Mouse (Mus musculus) embryonic facial prominence, embryonic 15.5 days (tissue): Measurements from ENCODE around the gene Olfr1386. TPM values are rescaled to one million over a fixed set of nuclear protein-coding genes. Genes with fewer than 3 reads are reported as not detected.

ENCODE experiments used
- polyA plus RNA-seq: library from polyadenylated mRNA; unstranded; fragments of >200 nt; fragmentation: Nextera tagmentation; extraction: Ambion mirVana; gene quantifications from 2 replicates; pipeline ENCODE4 v1.2.1, GENCODE M21; 2015

The Olfr1386 gene
- polyA plus RNA-seq, 1 experiment from 2014 or later = 0.19 TPM

Other genes with a start within 250 kb of the Olfr1386 start
- 71.7 and 75.4 TPM in 2 replicates for gene Mgat1, start 220.9 kb upstream of the Olfr1386 start, polyA plus RNA-seq
- 0.11 TPM in 1 of 2 replicates, not detected in the other for gene Olfr1393, start 186.7 kb upstream of the Olfr1386 start, polyA plus RNA-seq
- not detected in 2 replicates for gene Olfr1392, start 179.8 kb upstream of the Olfr1386 start, polyA plus RNA-seq
- gene Olfr10, start 160.3 kb upstream of the Olfr1386 start, polyA plus RNA-seq = not detected in 2 replicates
- gene Olfr1391, start 142.3 kb upstream of the Olfr1386 start, polyA plus RNA-seq = 0.08 TPM in 1 of 2 replicates, not detected in the other
- not detected in 2 replicates for gene Olfr1390, start 129.9 kb upstream of the Olfr1386 start, polyA plus RNA-seq
- 0.05 TPM in 1 of 2 replicates, not detected in the other for gene Olfr1389, start 42.0 kb upstream of the Olfr1386 start, polyA plus RNA-seq
- gene Olfr1388, start 28.4 kb upstream of the Olfr1386 start, polyA plus RNA-seq = 0.12 TPM in 2 replicates
- gene Olfr1387, start 9.7 kb upstream of the Olfr1386 start, polyA plus RNA-seq = 0.23 TPM in 1 of 2 replicates, not detected in the other
- not detected in 2 replicates for gene Olfr1385, start 24.0 kb downstream of the Olfr1386 start, polyA plus RNA-seq
- gene Olfr1384, start 41.7 kb downstream of the Olfr1386 start, polyA plus RNA-seq = not detected in 2 replicates
- 0.12 TPM in 1 of 2 replicates, not detected in the other for gene Olfr1383, start 54.6 kb downstream of the Olfr1386 start, polyA plus RNA-seq
- gene Olfr1382, start 63.2 kb downstream of the Olfr1386 start, polyA plus RNA-seq = not detected in 2 replicates
- not detected in 2 replicates for gene Olfr1381, start 78.4 kb downstream of the Olfr1386 start, polyA plus RNA-seq
- gene Olfr1380, start 91.8 kb downstream of the Olfr1386 start, polyA plus RNA-seq = 0.11 TPM in 1 of 2 replicates, not detected in the other
- 5.5 and 5.9 TPM in 2 replicates for gene Flt4, start 144.2 kb downstream of the Olfr1386 start, polyA plus RNA-seq
- gene Scgb3a1, start 198.6 kb downstream of the Olfr1386 start, polyA plus RNA-seq = not detected in 2 replicates
- gene Cnot6, start 247.7 kb downstream of the Olfr1386 start, polyA plus RNA-seq = 54.8 TPM in 2 replicates